Mouse (Mus musculus): ENCODE measurements around the gene Tuft1.

- TF ChIP-seq CTCF (IDR thresholded peaks at IDR 0.05; ENCODE audit: low read depth), result no peak
- TF ChIP-seq EP300 (IDR thresholded peaks at IDR 0.05; ENCODE audit: low read depth), result no peak
These were observed 46.4 kb downstream of the Tuft1 start for GRCm38 (mm10) chr3:94612274-94612673.
